ENCODE assay signal across 13 mouse cellular contexts in the genomic region with DNA sequence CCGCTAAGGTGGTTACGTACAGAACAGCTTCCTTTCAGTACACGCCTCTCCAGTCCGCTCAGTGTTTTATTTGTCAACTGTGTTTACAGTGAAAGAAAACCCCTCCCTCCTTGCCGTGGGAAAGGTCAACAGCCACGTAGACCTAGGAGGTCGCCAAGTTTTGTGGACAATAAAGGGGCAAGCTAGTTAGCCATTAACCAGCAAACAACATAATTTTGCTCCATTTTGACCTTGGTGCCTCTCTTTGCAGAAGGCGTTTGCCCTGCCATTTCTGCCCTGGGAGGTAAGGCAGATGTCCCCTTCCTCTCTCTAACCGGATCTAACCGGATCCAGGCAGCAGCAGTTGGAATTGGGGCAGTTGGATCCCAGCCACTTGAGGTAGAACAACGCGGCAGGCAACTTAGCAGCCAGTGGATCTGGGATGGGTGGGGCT. TPM values are rescaled to one million over a fixed set of nuclear protein-coding genes. Genes with fewer than 3 reads are reported as not detected.
A peak's percentile ranks its signal among the peaks of the same experiment; 100 is the strongest.
DNase-seq lines count a peak whose midpoint lies in the region; ATAC-seq and TF ChIP-seq lines count a peak whose summit lies in the region.
"Had no signal": no experiment of that assay in that cellular context is flagged by ENCODE, and none has a peak within 500 bp of the region (broad histone marks: within the 10 kb centered on the region; RNA-seq: fewer than 3 reads in every experiment).

No protein-coding gene starts in this region.

- H3K4me2 ChIP-seq in intestine, embryonic 15.5 days (replicated peaks), result 0 out of 2 replicates have a peak overlapping the region, but pooled peaks have one; percentile 15
- H3K4me2 ChIP-seq in liver, postnatal 0 days (ENCODE audit: low read depth, low read length), result peak overlapping the region; percentile 60
- no peak overlapping the region for H3K4me2 ChIP-seq in forebrain, embryonic 16.5 days (ENCODE audit: low read length)
- H3K4me2 ChIP-seq: heart, embryonic 11.5 days; hindbrain, embryonic 14.5 days had no signal

- no peaks in the 10 kb centered on the region for H3K36me3 ChIP-seq in intestine, embryonic 15.5 days
- H3K36me3 ChIP-seq in liver, postnatal 0 days (replicated peaks; ENCODE audit: insufficient read depth, low read length), result no peaks in the 10 kb centered on the region
- H3K36me3 ChIP-seq in forebrain, embryonic 16.5 days (ENCODE audit: control insufficient read depth, insufficient read depth), result no peaks in the 10 kb centered on the region
- H3K36me3 ChIP-seq: midbrain, embryonic 10.5 days had no signal

- peak; percentile 74 for TF ChIP-seq EP300 in liver, postnatal 0 days (IDR thresholded peaks at IDR 0.05; ENCODE audit: low read depth)

- H3K4me1 ChIP-seq in intestine, embryonic 15.5 days (replicated peaks), result no peaks in the 10 kb centered on the region
- H3K4me1 ChIP-seq in liver, postnatal 0 days (ENCODE audit: insufficient read depth), result peaks cover 5% of the 10 kb centered on the region
- H3K4me1 ChIP-seq in forebrain, embryonic 16.5 days (replicated peaks; ENCODE audit: control insufficient read depth, insufficient read depth, low read length), result no peaks in the 10 kb centered on the region
- H3K4me1 ChIP-seq: midbrain, embryonic 10.5 days had no signal

- peak; percentile 88 for ATAC-seq in intestine, embryonic 15.5 days
- ATAC-seq in liver, postnatal 0 days, result peak; percentile 97
- ATAC-seq in forebrain, embryonic 16.5 days, result no peak

- TF ChIP-seq CTCF in liver, postnatal 0 days (IDR thresholded peaks at IDR 0.05; ENCODE audit: low read depth), result no peak

- no peak overlapping the region for H3K27ac ChIP-seq in intestine, embryonic 15.5 days
- H3K27ac ChIP-seq in liver, postnatal 0 days (ENCODE audit: low read depth), result peak overlapping the region; percentile 97
- no peak overlapping the region for H3K27ac ChIP-seq in forebrain, embryonic 16.5 days (ENCODE audit: low read length)
- H3K27ac ChIP-seq: hindbrain, embryonic 14.5 days; midbrain, embryonic 10.5 days had no signal

- no peaks in the 10 kb centered on the region for H3K27me3 ChIP-seq in intestine, embryonic 15.5 days (replicated peaks)
- no peaks in the 10 kb centered on the region for H3K27me3 ChIP-seq in liver, postnatal 0 days (ENCODE audit: insufficient read depth, low read length)
- no peaks in the 10 kb centered on the region for H3K27me3 ChIP-seq in forebrain, embryonic 16.5 days (replicated peaks; ENCODE audit: control insufficient read depth, insufficient read depth, low read length)

- no peak overlapping the region for H3K9ac ChIP-seq in intestine, embryonic 15.5 days
- peak overlapping the region; percentile 54; the same call in 1 of the 2 replicates for H3K9ac ChIP-seq in liver, postnatal 0 days (replicated peaks)
- no peak overlapping the region for H3K9ac ChIP-seq in forebrain, embryonic 16.5 days (replicated peaks; ENCODE audit: low read depth, low read length)
- H3K9ac ChIP-seq: hindbrain, embryonic 14.5 days had no signal

- no peak overlapping the region for H3K4me3 ChIP-seq in intestine, embryonic 15.5 days (replicated peaks)
- H3K4me3 ChIP-seq in liver, postnatal 0 days (ENCODE audit: low read depth, low read length), result peak overlapping the region; percentile 28; the same call in 1 of the 2 replicates
- H3K4me3 ChIP-seq in forebrain, embryonic 16.5 days (replicated peaks; ENCODE audit: low read length), result no peak overlapping the region
- H3K4me3 ChIP-seq: erythroblast, embryonic 14.5 days; midbrain, embryonic 10.5 days had no signal

- H3K9me3 ChIP-seq in intestine, embryonic 15.5 days, result no peaks in the 10 kb centered on the region
- H3K9me3 ChIP-seq in liver, postnatal 0 days (ENCODE audit: low read length), result no peaks in the 10 kb centered on the region
- no peaks in the 10 kb centered on the region for H3K9me3 ChIP-seq in forebrain, embryonic 16.5 days (ENCODE audit: control insufficient read depth, low read length)

- 63% methylated on average over 12 of the region's 12 CpGs for WGBS in intestine, embryonic 15.5 days
- WGBS in liver, postnatal 0 days (ENCODE audit: insufficient replicate concordance), result 65% methylated on average over 12 of the region's 12 CpGs
- 89% methylated on average over 12 of the region's 12 CpGs for WGBS in forebrain, embryonic 16.5 days

- DNase-seq in R1 (ENCODE audit: low read depth, low spot score), result peak; percentile 78
- DNase-seq in kidney, postnatal 25 days, result peak; percentile 86 to 91
- peak; percentile 77 for DNase-seq in liver, postnatal 0 days
- DNase-seq in gastrocnemius, postnatal 4 days (ENCODE audit: low spot score in 2 of 2), result no peak
- DNase-seq in layer of hippocampus, adult 11-12 months (ENCODE audit: low spot score), result no peak
- DNase-seq: cerebellum, adult 2 months; embryo, embryonic 11 days had no signal

RNA-seq across cellular contexts. Expression of gene Dnah6, which starts 10.7 kb away (rescaled TPM):
- 0.03 and 0.08 TPM in 2 replicates for polyA plus RNA-seq in intestine, embryonic 15.5 days (2015; fragmentation: Nextera tagmentation; extraction: Ambion mirVana)
- polyA plus RNA-seq in liver, postnatal 0 days (2015; fragmentation: Nextera tagmentation; extraction: Ambion mirVana), result 0.01 TPM in 2 replicates
- polyA plus RNA-seq in forebrain, embryonic 16.5 days (2015; fragmentation: Nextera tagmentation; extraction: Ambion mirVana), result 0.20 and 0.23 TPM in 2 replicates
- under 1 TPM; 0.10 to 0.12 TPM for total RNA-seq in gastrocnemius, postnatal 4 days (2021)

RNA-seq across cellular contexts. Expression of gene Suclg1, which starts 16.0 kb away (rescaled TPM):
- polyA plus RNA-seq in intestine, embryonic 15.5 days (2015; fragmentation: Nextera tagmentation; extraction: Ambion mirVana), result 290 and 308 TPM in 2 replicates
- 235 and 239 TPM in 2 replicates for polyA plus RNA-seq in liver, postnatal 0 days (2015; fragmentation: Nextera tagmentation; extraction: Ambion mirVana)
- 132 and 134 TPM in 2 replicates for polyA plus RNA-seq in forebrain, embryonic 16.5 days (2015; fragmentation: Nextera tagmentation; extraction: Ambion mirVana)
- total RNA-seq in gastrocnemius, postnatal 4 days (2021), result 100 to 1,000 TPM; 312 to 315 TPM

Comparison
In these comparisons a context has a peak if more than half of its experiments do, and no peak if none do; other contexts are left out.
1. DNase-seq: peak in R1 (single experiment), kidney, postnatal 25 days (2 of 2) and liver, postnatal 0 days (single experiment); none in gastrocnemius, postnatal 4 days (0 of 2) and layer of hippocampus, adult 11-12 months (single experiment).